Mouse (Mus musculus) myocyte (in vitro differentiated cells): Measurements from ENCODE around the gene Pcgf6.

Experiments used
- MAX ChIP-seq: IDR thresholded peaks from one replicate; pipeline ENCODE4 v1.6.1; 2011; ENCODE audit warnings: low read depth, mild to moderate bottlenecking, control low read depth
- MYOD1 ChIP-seq, 3 experiments: IDR thresholded peaks; one replicate each; pipeline ENCODE4 v1.6.1; 2011; ENCODE audit warnings: control low read depth in 2 of 3, low read depth in 2 of 3, mild to moderate bottlenecking in 2 of 3, moderate library complexity in 1 of 3; ENCODE audit not compliant: insufficient read length in 2 of 3, control insufficient read depth in 1 of 3
- POLR2A ChIP-seq: IDR thresholded peaks from one replicate; pipeline ENCODE4 v1.6.1; 2011; ENCODE audit warnings: low read depth, mild to moderate bottlenecking, control low read depth, moderate library complexity; ENCODE audit not compliant: insufficient read length
- SRF ChIP-seq: IDR thresholded peaks from one replicate; pipeline ENCODE4 v1.6.1; 2011; ENCODE audit warnings: low read depth; ENCODE audit not compliant: control insufficient read depth, insufficient read length

GRCm38 (mm10) chr19:47005873-47006272 lies 44.8 kb downstream of the Pcgf6 start:
- TF ChIP-seq MAX (no peak), SRF (no peak), POLR2A (no peak), MYOD1 (IDR thresholded peaks at IDR 0.05; ENCODE audit: control insufficient read depth in 1 of 3, insufficient read length in 2 of 3, low read depth in 2 of 3) (no peak)
